Mouse (Mus musculus): ENCODE measurements around the gene Tnfsfm13. TPM values are rescaled to one million over a fixed set of nuclear protein-coding genes. Genes with fewer than 3 reads are reported as not detected.

The Tnfsfm13 gene
- polyA plus RNA-seq, 1 experiment from 2014 or later, result 6.8 TPM

DNA sequence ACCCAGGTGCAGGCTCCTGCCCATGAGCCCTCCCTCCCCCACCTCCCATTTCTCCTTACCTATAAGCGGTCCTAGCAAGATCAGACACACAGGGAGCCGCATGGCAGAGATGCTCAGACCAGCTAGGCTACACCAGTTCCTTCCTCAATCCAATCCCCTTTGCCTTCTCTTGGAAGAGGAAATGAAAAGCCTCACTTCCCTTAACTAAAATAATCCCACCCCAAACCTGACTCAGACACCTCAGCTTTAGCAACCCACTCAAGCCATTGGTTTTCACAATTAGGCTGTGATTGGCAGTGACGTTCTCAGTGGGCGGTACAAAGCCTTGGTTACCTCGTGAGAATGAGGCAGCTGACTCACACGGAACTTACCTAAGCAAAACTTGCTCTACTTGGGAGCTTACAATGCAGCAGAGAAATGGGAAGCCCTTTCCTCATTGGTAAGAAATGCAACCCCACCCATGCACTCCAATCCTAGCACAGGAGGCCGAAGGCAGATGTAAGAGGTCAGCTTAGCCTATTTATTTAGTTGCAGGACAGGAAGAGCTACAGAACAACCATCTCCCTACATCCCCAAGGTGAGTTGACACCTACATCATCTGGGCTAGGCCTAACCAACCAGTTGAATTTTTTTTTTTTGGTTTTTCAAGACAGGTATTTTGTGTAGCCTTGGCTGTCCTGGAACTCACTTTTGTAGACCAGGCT, 29.8 kb downstream of the Tnfsfm13 start, which contains the start of gene Cd68:
Cd68 (minus strand) TSS at position 193 of the 704 bp plus-strand sequence.
- H3K9ac ChIP-seq (ENCODE audit: low read length), result peak within 1 kb of the TSS; percentile 21; the same call in 1 of the 2 replicates
- no peak within 1 kb of the TSS for H3K4me3 ChIP-seq (ENCODE audit: control insufficient read depth in 1 of 2, insufficient read depth in 1 of 2, low read depth in 1 of 2, low read length in 2 of 2)
- 31% methylated on average over 7 of the region's 7 CpGs for WGBS
- 0 out of 4 replicates have a peak within 1 kb of the TSS, but pooled peaks have one; percentile 8 to 9 for H3K27ac ChIP-seq (replicated peaks in 1 of 2; ENCODE audit: control insufficient read depth in 1 of 2, insufficient read depth in 1 of 2, low read depth in 2 of 2, low read length in 2 of 2)
- no peak for ATAC-seq (ENCODE audit: insufficient number of reproducible peaks, insufficient read depth, low FRiP score, low read depth)
- peaks cover 76% of the 10 kb centered on the region for H3K36me3 ChIP-seq (ENCODE audit: control insufficient read depth, insufficient read depth, low read length)
- H3K9me3 ChIP-seq (ENCODE audit: control insufficient read depth, low read length), result no peaks in the 10 kb centered on the region
- peaks cover 8 to 29% of the 10 kb centered on the region in 2 experiments for H3K4me1 ChIP-seq (ENCODE audit: control insufficient read depth in 2 of 2, insufficient read depth in 2 of 2, low read length in 2 of 2)
- no peaks in the 10 kb centered on the region for H3K27me3 ChIP-seq (ENCODE audit: control insufficient read depth, insufficient read depth, low read length)
- H3K4me2 ChIP-seq (ENCODE audit: low read length), result no peak within 1 kb of the TSS

DNA sequence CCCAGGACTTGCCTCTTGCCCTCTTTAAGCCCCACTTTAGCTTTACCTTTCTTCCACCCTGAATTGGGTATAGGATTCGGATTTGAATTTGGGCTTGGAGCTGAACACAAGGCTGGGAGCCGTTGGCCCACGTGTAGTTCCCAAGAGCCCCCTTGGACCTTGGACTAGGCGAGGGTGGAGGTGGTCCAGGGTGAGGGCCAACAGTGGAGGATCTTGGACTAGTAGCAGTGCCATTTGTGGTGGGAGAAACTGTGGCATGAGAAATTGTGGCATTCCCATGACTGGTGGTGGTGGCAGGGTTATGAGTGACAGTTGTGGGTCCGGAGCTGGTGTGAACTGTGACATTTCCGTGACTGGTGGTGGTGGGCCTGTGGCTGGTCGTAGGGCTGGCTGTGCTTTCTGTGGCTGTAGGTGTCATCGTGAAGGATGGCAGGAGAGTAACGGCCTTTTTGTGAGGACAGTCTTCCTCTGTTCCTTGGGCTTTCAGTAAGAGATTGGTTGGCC, 30.4 kb downstream of the Tnfsfm13 start:
- Histone ChIP-seq H3K27ac (replicated peaks in 1 of 2; ENCODE audit: control insufficient read depth in 1 of 2, insufficient read depth in 1 of 2, low read depth in 2 of 2, low read length in 2 of 2) (0 out of 4 replicates have a peak overlapping the region, but pooled peaks have one; percentile 8 to 9), H3K36me3 (ENCODE audit: control insufficient read depth, insufficient read depth, low read length) (peaks cover 71% of the 10 kb centered on the region)

DNA sequence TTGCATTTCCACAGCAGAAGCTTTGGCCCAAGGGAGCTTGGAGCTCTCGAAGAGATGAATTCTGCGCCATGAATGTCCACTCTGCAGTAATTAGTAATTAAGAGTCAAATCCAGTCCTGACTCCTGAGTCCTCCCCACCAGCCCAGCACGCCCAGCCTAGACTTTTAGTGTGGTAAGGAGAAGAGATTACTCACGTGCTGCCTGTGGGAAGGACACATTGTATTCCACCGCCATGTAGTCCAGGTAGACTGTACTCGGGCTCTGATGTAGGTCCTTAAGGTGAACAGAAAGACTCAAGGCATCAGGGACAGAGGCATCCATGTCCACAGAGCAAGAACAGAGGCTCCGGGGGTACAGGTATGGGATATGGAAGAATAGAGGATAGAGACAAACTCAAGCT, 31.1 kb downstream of the Tnfsfm13 start:
- Histone ChIP-seq H3K27ac (replicated peaks in 1 of 2; ENCODE audit: control insufficient read depth in 1 of 2, insufficient read depth in 1 of 2, low read depth in 2 of 2, low read length in 2 of 2) (no peak overlapping the region), H3K9ac (ENCODE audit: low read length) (no peak overlapping the region), H3K4me1 (ENCODE audit: control insufficient read depth in 2 of 2, insufficient read depth in 2 of 2, low read length in 2 of 2) (peaks cover 8 to 27% of the 10 kb centered on the region in 2 experiments), H3K36me3 (ENCODE audit: control insufficient read depth, insufficient read depth, low read length) (peaks cover 70% of the 10 kb centered on the region), H3K4me3 (ENCODE audit: control insufficient read depth in 1 of 2, insufficient read depth in 1 of 2, low read depth in 1 of 2, low read length in 2 of 2) (no peak overlapping the region), H3K4me2 (ENCODE audit: low read length) (no peak overlapping the region), H3K27me3 (ENCODE audit: control insufficient read depth, insufficient read depth, low read length) (no peaks in the 10 kb centered on the region), H3K9me3 (ENCODE audit: control insufficient read depth, low read length) (no peaks in the 10 kb centered on the region)
- 92% methylated on average over 7 of the region's 7 CpGs for WGBS
- ATAC-seq (ENCODE audit: insufficient number of reproducible peaks, insufficient read depth, low FRiP score, low read depth), result no peak

More for the DNA sequence above, 30.4 kb downstream of the Tnfsfm13 start:
- peaks cover 8 to 31% of the 10 kb centered on the region in 2 experiments for H3K4me1 ChIP-seq (ENCODE audit: control insufficient read depth in 2 of 2, insufficient read depth in 2 of 2, low read length in 2 of 2)
- no peaks in the 10 kb centered on the region for H3K27me3 ChIP-seq (ENCODE audit: control insufficient read depth, insufficient read depth, low read length)
- no peak overlapping the region for H3K4me2 ChIP-seq (ENCODE audit: low read length)
- no peak overlapping the region for H3K4me3 ChIP-seq (ENCODE audit: control insufficient read depth in 1 of 2, insufficient read depth in 1 of 2, low read depth in 1 of 2, low read length in 2 of 2)
- peak overlapping the region; percentile 21; the same call in 1 of the 2 replicates for H3K9ac ChIP-seq (ENCODE audit: low read length)
- 66% methylated on average over 9 of the region's 9 CpGs for WGBS
- ATAC-seq (ENCODE audit: insufficient number of reproducible peaks, insufficient read depth, low FRiP score, low read depth), result no peak
- H3K9me3 ChIP-seq (ENCODE audit: control insufficient read depth, low read length), result no peaks in the 10 kb centered on the region

DNA sequence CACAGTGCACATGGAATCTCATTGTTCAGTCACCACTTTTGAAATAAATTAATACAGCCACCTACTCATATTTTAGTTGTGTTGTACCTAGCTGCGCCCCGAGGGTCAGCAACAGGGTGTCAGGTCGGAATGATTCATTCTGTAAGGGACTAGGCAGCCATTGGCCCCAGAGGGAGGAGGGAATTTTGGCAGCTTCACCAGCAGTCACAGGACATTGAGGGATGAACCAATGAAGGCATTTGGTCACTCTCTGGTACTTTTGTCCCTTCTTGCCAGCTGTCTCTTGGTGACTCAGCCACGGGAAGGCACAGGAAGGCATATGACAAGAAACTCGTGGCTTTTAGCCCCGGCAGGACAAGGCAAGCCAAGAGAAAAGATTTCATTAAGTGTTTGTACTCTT, 32.1 kb downstream of the Tnfsfm13 start:
- no peak overlapping the region for H3K9ac ChIP-seq (ENCODE audit: low read length)
- H3K4me3 ChIP-seq (ENCODE audit: control insufficient read depth in 1 of 2, insufficient read depth in 1 of 2, low read depth in 1 of 2, low read length in 2 of 2), result no peak overlapping the region
- no peaks in the 10 kb centered on the region for H3K9me3 ChIP-seq (ENCODE audit: control insufficient read depth, low read length)
- no peak overlapping the region for H3K4me2 ChIP-seq (ENCODE audit: low read length)
- WGBS, result 88% methylated on average over 6 of the region's 6 CpGs
- H3K4me1 ChIP-seq (ENCODE audit: control insufficient read depth in 2 of 2, insufficient read depth in 2 of 2, low read length in 2 of 2), result peaks cover 8 to 20% of the 10 kb centered on the region in 2 experiments
- H3K27me3 ChIP-seq (ENCODE audit: control insufficient read depth, insufficient read depth, low read length), result no peaks in the 10 kb centered on the region
- ATAC-seq (ENCODE audit: insufficient number of reproducible peaks, insufficient read depth, low FRiP score, low read depth), result no peak
- H3K27ac ChIP-seq (replicated peaks in 1 of 2; ENCODE audit: control insufficient read depth in 1 of 2, insufficient read depth in 1 of 2, low read depth in 2 of 2, low read length in 2 of 2), result peak overlapping the region in 1 of 2 experiments; percentile 91; a peak in 2 of 4 replicates
- H3K36me3 ChIP-seq (ENCODE audit: control insufficient read depth, insufficient read depth, low read length), result peaks cover 65% of the 10 kb centered on the region

DNA sequence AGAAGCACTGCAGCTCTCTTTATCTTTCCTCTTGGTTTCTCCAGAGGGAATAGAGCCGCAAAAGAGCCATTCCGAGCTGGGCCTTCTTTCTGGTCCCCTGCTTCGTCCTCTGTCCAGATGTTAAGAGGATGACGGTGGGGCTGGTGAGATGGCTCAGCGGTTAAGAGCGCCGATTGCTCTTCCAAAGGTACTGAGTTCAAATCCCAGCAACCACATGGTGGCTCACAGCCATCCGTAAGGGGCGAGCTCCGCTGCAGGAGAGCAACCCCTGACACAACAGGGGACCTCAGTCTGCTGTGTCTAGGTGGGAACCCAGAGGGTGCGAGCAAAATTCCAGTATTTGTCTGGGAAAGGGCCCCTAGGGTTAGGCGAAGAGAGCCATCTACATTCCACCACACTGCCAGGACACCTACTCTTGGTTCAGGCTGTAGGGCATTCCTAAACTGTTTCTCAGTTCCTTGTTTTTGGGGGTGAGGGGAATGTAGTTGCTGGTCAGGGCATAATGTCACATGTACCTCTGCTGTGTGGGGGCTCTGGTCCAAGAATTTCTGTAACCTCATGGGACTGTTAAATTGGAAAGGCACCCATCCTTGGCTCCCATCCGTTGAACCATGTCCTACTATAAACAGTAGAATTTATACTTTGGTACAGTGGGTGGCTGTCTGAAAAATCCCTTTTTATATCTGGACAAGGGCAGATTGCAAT, 32.8 kb downstream of the Tnfsfm13 start:
- Histone ChIP-seq H3K9ac (ENCODE audit: low read length) (peak overlapping the region; percentile 78), H3K4me1 (ENCODE audit: control insufficient read depth in 2 of 2, insufficient read depth in 2 of 2, low read length in 2 of 2) (peaks cover 8 to 20% of the 10 kb centered on the region in 2 experiments), H3K27me3 (ENCODE audit: control insufficient read depth, insufficient read depth, low read length) (no peaks in the 10 kb centered on the region), H3K9me3 (ENCODE audit: control insufficient read depth, low read length) (no peaks in the 10 kb centered on the region), H3K27ac (replicated peaks in 1 of 2; ENCODE audit: control insufficient read depth in 1 of 2, insufficient read depth in 1 of 2, low read depth in 2 of 2, low read length in 2 of 2) (peak overlapping the region; percentile 84 to 91), H3K36me3 (ENCODE audit: control insufficient read depth, insufficient read depth, low read length) (peaks cover 65% of the 10 kb centered on the region), H3K4me3 (ENCODE audit: control insufficient read depth in 1 of 2, insufficient read depth in 1 of 2, low read depth in 1 of 2, low read length in 2 of 2) (peak overlapping the region; percentile 57 to 85), H3K4me2 (ENCODE audit: low read length) (peak overlapping the region; percentile 68)
- WGBS, result 67% methylated on average over 13 of the region's 13 CpGs
- no peak for ATAC-seq (ENCODE audit: insufficient number of reproducible peaks, insufficient read depth, low FRiP score, low read depth)

DNA sequence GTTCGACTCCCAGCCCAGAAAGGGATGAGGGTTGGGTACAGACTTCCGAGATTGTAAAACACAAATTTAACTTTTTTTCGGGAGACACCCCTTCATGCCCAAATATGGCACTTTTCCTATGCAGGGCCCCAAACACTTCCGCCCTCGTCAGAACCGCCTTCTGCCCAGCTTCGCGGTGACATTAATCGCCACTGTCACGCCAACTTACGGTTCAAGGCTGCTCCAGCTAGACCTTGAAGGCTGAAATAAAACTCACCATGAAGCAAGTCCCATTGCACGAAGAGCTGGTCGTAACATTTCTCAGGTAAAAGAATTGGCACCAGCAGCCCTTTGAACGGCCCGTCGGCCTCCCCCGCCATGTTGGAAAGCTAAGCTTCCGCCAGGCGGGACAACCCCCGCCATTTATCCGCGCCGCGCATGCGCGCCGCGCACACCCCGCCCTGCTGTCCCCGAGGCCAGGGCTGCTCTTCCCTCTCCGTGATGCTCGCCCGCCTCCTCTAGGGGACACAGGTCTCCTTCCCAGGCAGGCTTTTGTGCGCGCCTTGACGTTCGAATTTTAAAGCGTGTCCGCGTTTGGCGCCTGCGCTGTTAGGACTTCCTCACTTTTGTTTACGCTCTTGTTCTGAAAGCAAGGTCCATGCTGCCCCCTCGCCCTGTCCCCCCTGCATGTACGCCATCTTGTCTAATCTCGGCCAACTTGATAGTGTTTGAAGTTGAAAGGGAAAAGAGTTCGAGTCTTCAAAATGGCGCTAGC, 33.5 kb downstream of the Tnfsfm13 start, which contains the start of gene Mpdu1:
Mpdu1 (minus strand) TSS at position 430 of the 754 bp plus-strand sequence.
- peak within 1 kb of the TSS; percentile 68 for H3K4me2 ChIP-seq (ENCODE audit: low read length)
- H3K27ac ChIP-seq (replicated peaks in 1 of 2; ENCODE audit: control insufficient read depth in 1 of 2, insufficient read depth in 1 of 2, low read depth in 2 of 2, low read length in 2 of 2), result peak within 1 kb of the TSS; percentile 91 to 99
- H3K27me3 ChIP-seq (ENCODE audit: control insufficient read depth, insufficient read depth, low read length), result no peaks in the 10 kb centered on the region
- H3K4me1 ChIP-seq (ENCODE audit: control insufficient read depth in 2 of 2, insufficient read depth in 2 of 2, low read length in 2 of 2), result peaks cover 8 to 20% of the 10 kb centered on the region in 2 experiments
- peak within 1 kb of the TSS; percentile 57 to 85 for H3K4me3 ChIP-seq (ENCODE audit: control insufficient read depth in 1 of 2, insufficient read depth in 1 of 2, low read depth in 1 of 2, low read length in 2 of 2)
- under 1% methylated on average over 48 of the region's 48 CpGs for WGBS
- H3K9ac ChIP-seq (ENCODE audit: low read length), result peak within 1 kb of the TSS; percentile 78
- H3K36me3 ChIP-seq (ENCODE audit: control insufficient read depth, insufficient read depth, low read length), result peaks cover 65% of the 10 kb centered on the region
- no peaks in the 10 kb centered on the region for H3K9me3 ChIP-seq (ENCODE audit: control insufficient read depth, low read length)
- peak; percentile 95 for ATAC-seq (ENCODE audit: insufficient number of reproducible peaks, insufficient read depth, low FRiP score, low read depth)

Data from heart, embryonic 14.5 days (tissue).